Mouse (Mus musculus) CH12.LX (cell line): ENCODE measurements at regions not wholly inside any gene's neighbourhood (a gene's known extent, or its start where the extent isn't known, plus 50 kb on each side); places are given as distances from the start of the nearest gene placed in this dataset.

Experiments
- DNase-seq: peaks from one replicate; pipeline ENCODE4 v3.0.0-alpha.2; 2013; ENCODE audit errors: extremely low read depth
- H3K27ac ChIP-seq: 2 replicates; pipeline ENCODE4 v1.5.1; 2012; ENCODE audit warnings: low read depth, mild to moderate bottlenecking, control low read depth, moderate library complexity; ENCODE audit not compliant: insufficient read depth
- H3K27me3 ChIP-seq: replicated peaks from 2 replicates; pipeline ENCODE3; 2012; ENCODE audit warnings: inconsistent platforms
- H3K36me3 ChIP-seq, 2 experiments: replicated peaks in 1 of 2; 2 replicates each; pipeline versions ENCODE3 to v1.6.1; 2012; ENCODE audit warnings: inconsistent platforms in 1 of 2, low read length in 1 of 2, mild to moderate bottlenecking in 1 of 2, mixed read lengths in 1 of 2, moderate library complexity in 1 of 2; ENCODE audit not compliant: control insufficient read depth in 1 of 2, insufficient read depth in 1 of 2
- H3K4me1 ChIP-seq, 2 experiments: 2 replicates each; pipeline ENCODE4 v1.6.1; 2012; ENCODE audit warnings: inconsistent platforms in 1 of 2, moderate library complexity in 1 of 2; ENCODE audit not compliant: insufficient read depth in 2 of 2, control insufficient read depth in 1 of 2
- H3K4me2 ChIP-seq: 2 replicates; pipeline ENCODE4 v1.6.1; 2012; ENCODE audit warnings: low read depth, mild to moderate bottlenecking, control low read depth; ENCODE audit not compliant: poor library complexity, insufficient read depth, severe bottlenecking
- H3K4me3 ChIP-seq, 3 experiments: fragments of 150-350 bp in 1 of 3; sonication (generic) in 1 of 3; replicated peaks in 1 of 3; 2 replicates each; pipeline versions ENCODE3 to v1.5.1; 2011 to 2012; ENCODE audit warnings: low read depth in 2 of 3, low read length in 2 of 3, mild to moderate bottlenecking in 2 of 3, moderate library complexity in 2 of 3, control low read depth in 1 of 3, improper control_type of control experiment in 1 of 3, inconsistent platforms in 1 of 3, mixed read lengths in 1 of 3; ENCODE audit not compliant: poor library complexity in 1 of 3
- H3K79me2 ChIP-seq: replicated peaks from 2 replicates; pipeline ENCODE4 v1.6.1; 2012; ENCODE audit warnings: mild to moderate bottlenecking, moderate library complexity; ENCODE audit not compliant: control insufficient read depth, poor library complexity, insufficient read depth, severe bottlenecking; ENCODE audit errors: extremely low read depth
- H3K9ac ChIP-seq: 2 replicates; pipeline ENCODE4 v1.6.1; 2012; ENCODE audit warnings: low read depth, mild to moderate bottlenecking, control low read depth, moderate library complexity; ENCODE audit not compliant: insufficient read depth
- H3K9me3 ChIP-seq: replicated peaks from 2 replicates; pipeline ENCODE3; 2012; ENCODE audit warnings: low read length, inconsistent platforms, mixed read lengths
- CHD2 ChIP-seq: IDR thresholded peaks from 2 replicates; pipeline ENCODE4 v1.6.1; 2011; ENCODE audit warnings: low read length, improper control_type of control experiment
- GABPA ChIP-seq: IDR thresholded peaks from 2 replicates; pipeline ENCODE4 v1.6.1; 2012; ENCODE audit warnings: low read depth, low read length, improper control_type of control experiment, inconsistent platforms; ENCODE audit not compliant: insufficient replicate concordance
- IRF4 ChIP-seq: IDR thresholded peaks from 2 replicates; pipeline ENCODE4 v1.6.1; 2014; ENCODE audit warnings: low read depth, mild to moderate bottlenecking, inconsistent platforms, low read length, improper control_type of control experiment
- MAFK ChIP-seq: IDR thresholded peaks from 2 replicates; pipeline ENCODE4 v1.6.1; 2011; ENCODE audit warnings: low read length, improper control_type of control experiment; ENCODE audit not compliant: insufficient replicate concordance
- MXI1 ChIP-seq: IDR thresholded peaks from 2 replicates; pipeline ENCODE4 v1.6.1; 2011; ENCODE audit warnings: mild to moderate bottlenecking, low read depth, low read length, improper control_type of control experiment
- RAD21 ChIP-seq: IDR thresholded peaks from 2 replicates; pipeline ENCODE4 v1.6.1; 2011; ENCODE audit warnings: low read depth, mild to moderate bottlenecking, low read length, improper control_type of control experiment, moderate library complexity
- UBTF ChIP-seq: IDR thresholded peaks from 2 replicates; pipeline ENCODE4 v1.6.1; 2012; ENCODE audit warnings: low read depth, mild to moderate bottlenecking, inconsistent platforms, low read length, improper control_type of control experiment, moderate library complexity
- USF2 ChIP-seq: conservative IDR thresholded peaks from 2 replicates; pipeline ENCODE4 v1.6.1; 2011; ENCODE audit warnings: low read depth, low read length, improper control_type of control experiment
- ZKSCAN1 ChIP-seq: IDR thresholded peaks from 2 replicates; pipeline ENCODE4 v1.6.1; 2012; ENCODE audit warnings: low read depth, inconsistent platforms, low read length, improper control_type of control experiment, borderline replicate concordance
- ZNF384 ChIP-seq: IDR thresholded peaks from 2 replicates; pipeline ENCODE4 v1.6.1; 2012; ENCODE audit warnings: low read depth, low read length, improper control_type of control experiment, inconsistent platforms
- dilution Hi-C: fragments of 300-500 bp; cut with MboI; formaldehyde crosslinking; loops from 2 replicates; pipeline ENCODE4 v1.14.3; 2020; ENCODE audit warnings: low sequenced_read_pairs; ENCODE audit not compliant: extremely low pct_unique_long_range_greater_than_20kb, extremely low pct_ligation_motif_present
- in situ Hi-C: fragments of 300-500 bp; cut with MboI; formaldehyde crosslinking; loops from 3 replicates; pipeline ENCODE4 v1.14.3; 2019; ENCODE audit warnings: low sequenced_read_pairs, low pct_ligation_motif_present, low pct_unique_long_range_greater_than_20kb, mixed read lengths

GRCm38 (mm10) chr4:84741301-84741700 is 66.2 kb upstream of the Bnc2 start:
- Histone ChIP-seq H3K79me2 (no peaks in the 10 kb centered on the region), H3K4me1 (no peaks in the 10 kb centered on the region), H3K27me3 (no peaks in the 10 kb centered on the region), H3K27ac (no peak overlapping the region), H3K36me3 (no peaks in the 10 kb centered on the region), H3K9ac (no peak overlapping the region), H3K4me3 (no peak overlapping the region), H3K9me3 (peaks cover 54% of the 10 kb centered on the region), H3K4me2 (no peak overlapping the region)
- DNase-seq, result no peak
- dilution Hi-C loops, result no loop called here
- in situ Hi-C loops, result no loop called here
- no peak for TF ChIP-seq RAD21

DNA sequence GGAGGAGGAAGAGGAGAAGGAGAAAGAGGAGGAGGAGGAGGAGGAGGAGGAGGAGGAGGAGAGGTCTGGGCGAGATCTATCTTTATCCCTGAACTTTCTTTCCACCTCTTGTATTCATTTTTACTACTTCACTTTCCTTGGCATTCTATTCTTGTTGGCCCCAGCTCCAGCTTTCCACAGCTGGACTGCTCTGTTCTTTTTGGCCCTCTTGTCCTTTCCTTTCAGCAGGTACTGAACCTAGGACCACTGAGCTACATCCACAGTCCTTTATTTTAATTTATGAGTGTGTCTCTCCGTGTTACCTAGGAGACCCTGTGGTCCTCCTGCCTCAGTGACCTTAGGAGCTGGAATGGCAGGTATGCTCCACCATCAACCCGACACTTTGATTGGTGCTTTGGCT is 65.7 kb upstream of the Bnc2 start:
- no peaks in the 10 kb centered on the region for H3K4me1 ChIP-seq
- peaks cover 58% of the 10 kb centered on the region for H3K9me3 ChIP-seq
- dilution Hi-C loops, result no loop called here
- H3K27ac ChIP-seq, result no peak overlapping the region
- no peak overlapping the region for H3K4me3 ChIP-seq
- H3K79me2 ChIP-seq, result no peaks in the 10 kb centered on the region
- no peak overlapping the region for H3K9ac ChIP-seq
- no peak for DNase-seq
- no peak overlapping the region for H3K4me2 ChIP-seq
- in situ Hi-C loops, result no loop called here
- H3K27me3 ChIP-seq, result no peaks in the 10 kb centered on the region
- TF ChIP-seq ZNF384 (no peak), MAFK (no peak), IRF4 (no peak), ZKSCAN1 (no peak), USF2 (no peak), MXI1 (no peak), UBTF (no peak), CHD2 (no peak), GABPA (no peak)
- TF ChIP-seq, all 38 proteins: peak for 0
- no peaks in the 10 kb centered on the region for H3K36me3 ChIP-seq
